Mouse (Mus musculus): ENCODE data around the gene Timm10. TPM values are rescaled to one million over a fixed set of nuclear protein-coding genes. Genes with fewer than 3 reads are reported as not detected.

Gene Timm10
- total RNA-seq, 2 experiments from 2014 or later, result 49.3 to 51.3 TPM

DNA sequence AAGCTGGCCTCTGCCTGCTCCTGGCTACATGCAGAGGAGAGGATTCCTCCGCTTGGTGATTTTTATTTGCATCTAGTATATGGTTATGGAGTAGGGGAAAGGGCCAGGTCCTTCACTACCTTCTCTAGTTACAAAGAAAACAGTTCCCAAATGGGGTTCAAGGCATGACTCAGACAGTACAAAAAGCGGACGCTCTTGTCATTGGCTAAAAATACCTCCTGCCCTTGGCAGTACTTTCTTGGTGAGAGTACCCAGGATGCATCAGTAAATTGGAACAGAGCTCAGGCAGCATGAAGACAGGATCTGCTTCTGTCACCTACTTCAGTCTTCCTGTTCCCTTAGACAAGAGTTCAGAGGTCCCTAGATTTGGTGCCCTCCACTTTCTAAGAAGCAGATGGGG, 6.9 kb upstream of the Timm10 start:
- peak; percentile 41 for DNase-seq

GRCm38 (mm10) chr2:84822552-84822951, 4.2 kb upstream of the Timm10 start, which contains the start of gene Smtnl1:
Gene Smtnl1 (minus strand): TSS chr2:84822652.
- no peak for DNase-seq

DNA sequence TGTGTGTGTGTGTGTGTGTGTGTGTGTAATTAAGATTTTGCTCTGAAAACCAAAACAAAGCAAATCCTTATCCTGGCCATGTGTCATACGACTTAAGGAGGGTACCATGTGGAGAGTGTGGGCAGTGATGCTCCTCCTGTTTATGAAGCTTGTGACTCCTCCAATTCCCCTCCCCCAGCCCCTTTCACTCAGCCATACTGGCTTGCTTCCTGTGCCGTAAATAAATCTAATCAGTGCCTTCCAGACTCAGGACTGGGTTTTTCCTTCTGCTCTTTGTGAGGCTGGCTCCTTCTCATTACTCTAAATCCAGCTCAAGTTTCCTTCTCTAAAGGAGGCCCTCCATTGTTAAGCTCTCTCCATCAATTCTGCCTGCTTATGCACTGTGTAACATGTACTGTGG, 3.6 kb upstream of the Timm10 start:
- DNase-seq, result no peak

- DNase-seq, result no peak
Observed at GRCm38 (mm10) chr2:84827283-84827920, 605 bp downstream of the Timm10 start.

GRCm38 (mm10) chr2:84831666-84832391, 5.0 kb downstream of the Timm10 start:
- peak; percentile 85 for DNase-seq

- no peak for DNase-seq
Observed at GRCm38 (mm10) chr2:84837107-84837506, 10.3 kb downstream of the Timm10 start.

- peak; percentile 39 for DNase-seq
Observed at GRCm38 (mm10) chr2:84837817-84838592, 11.2 kb downstream of the Timm10 start.

GRCm38 (mm10) chr2:84838593-84838949, 11.8 kb downstream of the Timm10 start, which contains the start of gene Slc43a1:
Gene Slc43a1 (plus strand): TSS chr2:84838850.
- no peak for DNase-seq

DNA sequence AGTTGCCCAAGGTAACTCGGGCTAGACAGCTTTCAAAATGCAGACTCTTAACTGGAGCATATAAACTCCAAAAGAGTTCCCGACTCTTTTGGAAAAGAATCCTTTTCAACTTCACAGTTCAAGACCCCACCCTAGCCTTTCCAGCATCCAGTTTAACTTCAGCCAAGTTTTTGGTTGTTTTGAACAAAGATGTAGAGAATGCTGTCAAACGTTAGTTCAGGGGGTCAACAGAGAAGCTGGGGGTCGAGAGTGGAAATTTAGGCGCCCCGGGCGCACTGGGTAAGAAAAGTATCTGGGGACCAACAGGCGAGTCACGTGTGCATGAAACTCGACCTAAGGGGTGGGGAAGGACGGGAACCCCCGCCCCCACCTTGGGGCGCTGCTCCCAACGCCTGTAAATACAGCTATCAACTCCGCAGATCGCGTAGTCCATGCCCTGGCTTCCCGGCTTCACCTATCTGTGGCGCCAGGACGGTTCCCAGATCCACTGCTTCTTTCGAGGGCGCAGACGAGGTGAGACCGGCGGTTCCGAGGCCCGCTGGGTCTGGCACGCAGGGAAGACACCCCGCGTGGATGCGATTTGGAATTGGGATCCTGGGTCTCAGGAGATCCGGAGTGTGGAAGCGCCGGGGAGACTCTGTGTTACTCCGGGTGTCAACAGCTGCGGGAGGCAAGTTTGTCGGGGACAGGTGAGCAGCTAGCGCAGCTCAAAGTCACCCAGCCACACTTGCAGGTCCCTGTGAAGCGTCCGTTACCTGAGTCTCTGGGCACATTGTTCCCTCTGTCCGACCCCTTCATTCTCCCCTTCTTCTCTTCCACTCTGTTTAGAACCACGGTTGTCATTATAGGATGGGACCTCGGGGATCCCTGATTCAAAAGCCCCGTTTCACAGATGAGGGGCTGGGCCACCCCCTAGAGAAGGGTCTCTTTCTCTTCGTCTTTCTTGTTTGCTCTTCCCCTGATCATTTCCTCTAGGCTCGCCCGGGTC, 12.5 kb downstream of the Timm10 start:
- peak; percentile 77 for DNase-seq

- DNase-seq, result peak; percentile 77
Observed at GRCm38 (mm10) chr2:84840016-84840747, 13.4 kb downstream of the Timm10 start.

GRCm38 (mm10) chr2:84840748-84841563, 14.2 kb downstream of the Timm10 start:
- DNase-seq, result no peak

- no peak for DNase-seq
Observed at GRCm38 (mm10) chr2:84841905-84842304, 15.1 kb downstream of the Timm10 start.

- DNase-seq, result no peak
Observed at GRCm38 (mm10) chr2:84843654-84844053, 16.9 kb downstream of the Timm10 start.

GRCm38 (mm10) chr2:84845226-84845625, 18.4 kb downstream of the Timm10 start:
- DNase-seq, result no peak

DNA sequence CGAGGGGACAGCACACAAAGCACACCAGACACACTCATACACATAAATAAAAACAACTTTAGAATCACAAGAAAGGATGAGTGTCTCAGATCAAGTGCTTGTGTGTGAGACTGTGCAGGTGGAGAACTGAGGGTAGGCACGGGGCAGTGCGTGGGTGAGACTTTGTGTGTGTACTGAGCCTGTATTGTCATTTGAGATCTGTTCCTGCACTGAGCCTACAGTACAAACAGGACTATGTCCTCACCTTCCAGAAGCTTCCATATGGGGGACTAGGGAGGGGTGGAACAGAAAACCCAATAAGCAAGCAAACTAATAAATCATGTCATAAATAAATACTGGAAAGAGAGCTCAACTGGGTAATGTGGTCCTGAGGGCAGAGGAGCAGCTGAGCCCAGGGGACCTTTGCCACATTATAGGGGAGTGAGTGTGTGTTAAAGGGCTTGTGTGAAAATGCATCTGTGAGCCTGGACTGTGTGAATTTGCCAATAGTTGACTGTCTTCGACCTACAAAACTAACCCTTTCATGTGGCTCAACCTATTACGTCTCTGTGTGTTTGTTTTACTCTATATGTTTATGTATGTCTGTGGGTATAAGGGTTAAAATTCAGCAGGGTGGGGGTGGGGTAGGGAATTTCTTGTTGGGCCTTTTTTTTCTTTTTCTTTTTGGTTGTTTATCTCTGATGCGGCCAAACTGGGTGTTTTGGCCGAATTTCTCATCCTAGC, 23.8 kb downstream of the Timm10 start:
- no peak for DNase-seq

- DNase-seq, result peak; percentile 92
Observed at GRCm38 (mm10) chr2:84851130-84852040, 24.6 kb downstream of the Timm10 start.

GRCm38 (mm10) chr2:84855732-84856131, 28.9 kb downstream of the Timm10 start:
- DNase-seq, result no peak

DNA sequence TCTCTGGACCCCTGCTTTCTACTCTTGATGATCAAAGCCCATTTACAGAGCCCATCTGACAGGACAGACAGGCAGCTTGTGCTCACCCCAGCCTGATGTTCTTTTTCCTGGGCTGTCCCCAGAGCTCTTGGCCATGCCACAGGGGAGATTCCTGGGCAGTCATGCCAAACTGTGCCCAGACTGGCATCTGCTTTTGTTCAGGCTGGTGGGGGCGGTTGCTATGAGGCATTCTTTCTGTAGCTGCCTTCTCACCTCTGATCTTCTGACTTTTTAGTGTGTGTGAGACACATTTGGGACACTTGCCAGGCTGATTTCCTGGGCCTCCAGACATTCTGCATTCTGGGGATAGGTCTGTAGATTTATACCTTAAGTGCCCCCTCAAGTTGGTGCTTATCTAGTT, 31.8 kb downstream of the Timm10 start:
- no peak for DNase-seq

All from gastrocnemius, postnatal 25 days (tissue).